Mouse (Mus musculus) gastrocnemius, postnatal 14 days (tissue): ENCODE measurements around the gene Lrmda. TPM values are rescaled to one million over a fixed set of nuclear protein-coding genes. Genes with fewer than 3 reads are reported as not detected.
A peak's percentile ranks its signal among the peaks of the same experiment; 100 is the strongest.

Source experiments
- DNase-seq: peaks from one replicate; pipeline ENCODE4 v3.0.0; 2021; ENCODE audit warnings: mixed read lengths
- intact Hi-C: fragments of 180-260 bp; cut with DNase I; formaldehyde crosslinking; loops from one replicate; pipeline ENCODE4 v1.15.1; 2025; ENCODE audit warnings: low total_unique reads
- total RNA-seq, 2 experiments: library from RNA; stranded (reverse); gene quantifications; 2 replicates each; pipeline ENCODE4 v1.2.3; 2021

Gene Lrmda
- total RNA-seq, 2 experiments from 2014 or later = 1.6 to 1.7 TPM

GRCm38 (mm10) chr14:22647879-22648611, 628.5 kb downstream of the Lrmda start:
- intact Hi-C loops = no loop called here
- no peak for DNase-seq

- intact Hi-C loops = no loop called here
- DNase-seq = no peak
Observed at GRCm38 (mm10) chr14:22649411-22649911, 629.9 kb downstream of the Lrmda start.

DNA sequence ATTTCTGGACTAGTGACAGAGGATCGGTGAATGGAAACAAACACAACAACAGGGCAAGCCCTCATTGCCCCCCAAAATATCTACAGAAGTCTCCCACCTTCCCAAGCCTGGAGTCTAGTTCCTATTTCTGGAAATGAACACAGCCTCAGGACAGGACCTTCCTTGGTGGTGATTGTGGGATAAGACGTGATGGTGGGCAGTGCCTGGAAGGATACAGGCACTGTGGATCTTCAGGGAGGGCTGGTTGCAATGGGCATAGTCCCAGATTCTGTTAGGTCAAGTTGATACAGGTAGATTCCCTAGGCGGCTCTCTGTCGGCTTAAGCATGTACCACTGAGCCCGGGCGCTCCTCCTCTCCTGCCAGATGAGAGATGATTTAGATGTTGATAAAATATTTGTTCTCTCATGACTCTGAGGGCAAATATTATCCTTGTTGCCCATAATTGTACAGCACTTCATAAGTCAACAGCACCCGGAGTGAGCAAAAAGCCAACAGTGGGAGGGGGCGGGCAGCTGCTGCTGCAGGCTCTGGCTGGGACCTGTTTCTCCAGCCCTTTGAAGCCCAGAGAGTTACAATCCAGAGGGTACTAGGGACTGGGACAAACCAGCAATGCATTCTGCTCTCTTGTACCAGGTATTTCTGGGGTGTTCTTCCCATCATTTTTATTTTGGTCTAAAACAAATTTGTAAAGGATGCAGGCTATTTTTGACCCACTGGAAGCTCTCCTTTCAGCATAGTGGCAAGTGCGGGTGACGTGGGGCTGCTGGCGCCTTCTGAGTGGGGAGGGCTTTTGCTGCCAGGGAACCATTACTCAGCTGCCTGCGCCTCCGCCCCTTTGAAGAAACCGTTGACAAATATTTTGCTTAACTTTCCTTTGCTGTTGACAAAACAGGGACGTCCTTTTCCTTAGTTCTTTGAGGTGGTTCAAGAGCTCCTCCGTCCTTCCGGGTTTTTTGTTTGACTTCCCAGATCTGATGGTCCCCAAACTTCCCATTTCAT, 630.8 kb downstream of the Lrmda start:
- intact Hi-C loops = no loop called here

GRCm38 (mm10) chr14:22651131-22651952, 631.8 kb downstream of the Lrmda start:
- peak; percentile 13 for DNase-seq
- intact Hi-C loops = no loop called here

More for the DNA sequence above, 630.8 kb downstream of the Lrmda start:
- DNase-seq = peak; percentile 27

DNA sequence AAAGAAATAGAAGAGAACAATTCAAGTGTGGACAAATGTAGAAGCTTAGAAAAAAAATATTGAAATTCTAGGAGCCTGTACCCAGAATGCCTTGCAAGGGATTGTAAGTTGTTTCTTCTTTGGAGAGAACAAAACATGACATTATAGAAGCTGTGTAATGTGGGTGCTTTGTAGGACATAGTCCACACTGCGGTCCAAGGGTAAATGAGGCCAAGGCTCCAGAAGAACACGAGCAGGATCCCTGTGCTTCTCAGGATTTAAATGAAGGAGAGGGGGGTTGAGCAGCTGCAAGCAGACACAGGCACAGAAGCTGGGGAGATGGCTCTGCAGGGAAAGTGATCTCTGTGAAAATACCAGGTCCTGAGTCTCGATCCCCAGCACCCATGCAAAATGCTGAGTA, 643.0 kb downstream of the Lrmda start:
- DNase-seq = no peak
- intact Hi-C loops = no loop called here

DNA sequence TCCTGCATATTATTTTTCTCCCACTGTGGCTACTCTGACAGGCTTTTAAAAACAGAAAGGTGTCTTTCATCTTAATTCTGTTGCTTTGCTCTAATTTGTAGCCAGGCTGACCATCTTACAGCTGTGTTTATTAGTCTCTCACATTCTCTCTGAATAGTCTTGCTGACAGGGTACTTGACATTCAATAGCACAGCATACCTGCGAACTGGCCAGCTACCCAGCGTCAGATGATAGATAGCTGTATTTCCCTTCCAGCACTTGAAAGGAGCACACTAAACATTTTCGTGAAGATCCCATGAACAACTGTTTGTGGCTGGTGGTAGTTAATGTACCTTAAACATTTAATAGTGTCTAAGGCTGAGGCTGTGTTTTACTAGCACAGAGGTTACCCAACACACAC, 646.9 kb downstream of the Lrmda start:
- DNase-seq = no peak
- intact Hi-C loops = no loop called here

DNA sequence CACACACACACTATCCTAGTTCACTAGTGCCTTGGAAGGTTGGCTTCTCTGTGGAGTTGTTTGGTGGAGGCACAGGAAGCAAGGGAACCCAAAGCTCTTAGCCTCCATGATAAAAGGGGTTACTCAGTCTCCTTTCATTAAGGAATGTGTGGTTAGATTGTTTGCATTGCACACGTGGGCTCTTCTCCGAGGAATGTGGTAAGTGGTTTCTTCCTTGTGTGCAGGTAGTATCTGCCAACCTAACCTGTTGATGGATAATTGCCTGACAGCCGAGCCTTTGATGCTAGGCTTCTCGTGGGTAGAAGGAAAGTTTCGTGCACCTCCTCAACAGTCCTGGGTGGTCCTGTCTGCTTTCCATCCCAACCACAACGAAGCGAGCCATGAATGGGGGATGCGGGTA, 648.8 kb downstream of the Lrmda start:
- intact Hi-C loops = no loop called here
- DNase-seq = no peak

DNA sequence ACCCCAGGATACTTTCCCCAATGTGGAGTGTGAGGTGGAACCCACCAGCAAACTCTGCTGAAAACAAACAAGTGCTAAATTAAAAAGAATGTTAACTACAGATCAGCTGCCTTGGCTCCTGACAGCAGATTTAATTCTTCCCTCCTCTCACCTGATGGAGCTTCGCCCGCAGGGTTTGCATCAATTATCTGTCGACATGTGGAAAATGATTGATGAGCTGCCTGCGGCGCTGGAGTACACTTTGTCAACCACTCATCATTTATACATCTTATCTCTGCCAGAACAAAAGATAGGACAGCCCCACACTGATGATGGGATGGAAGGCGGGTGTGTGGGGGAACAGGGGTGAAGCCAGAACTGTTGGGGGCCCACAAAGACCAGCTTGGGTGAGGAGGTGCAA, 649.2 kb downstream of the Lrmda start:
- intact Hi-C loops = no loop called here

DNA sequence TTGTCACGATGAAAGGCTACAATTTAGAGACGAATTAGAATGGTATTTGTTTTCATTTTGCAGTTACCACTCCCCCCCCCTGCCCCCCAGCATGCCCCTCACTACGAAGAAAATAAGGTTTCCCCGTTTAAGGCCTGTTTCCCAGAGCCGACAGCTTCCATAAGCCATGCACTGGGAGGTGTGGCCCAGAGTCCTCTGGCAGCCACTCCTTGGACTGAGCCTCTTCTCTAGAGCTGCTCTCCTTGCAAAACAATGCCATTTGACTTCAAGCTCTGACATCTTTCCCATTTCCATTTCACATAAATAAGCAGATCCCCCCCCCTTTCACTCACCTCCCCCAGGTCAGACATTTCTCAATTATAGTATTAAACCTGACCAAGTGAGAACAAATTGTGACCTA, 654.1 kb downstream of the Lrmda start:
- intact Hi-C loops = no loop called here
- no peak for DNase-seq

More for the DNA sequence above, 649.2 kb downstream of the Lrmda start:
- DNase-seq = no peak

- DNase-seq = no peak
- intact Hi-C loops = no loop called here
Observed at GRCm38 (mm10) chr14:22679008-22679704, 659.6 kb downstream of the Lrmda start.

DNA sequence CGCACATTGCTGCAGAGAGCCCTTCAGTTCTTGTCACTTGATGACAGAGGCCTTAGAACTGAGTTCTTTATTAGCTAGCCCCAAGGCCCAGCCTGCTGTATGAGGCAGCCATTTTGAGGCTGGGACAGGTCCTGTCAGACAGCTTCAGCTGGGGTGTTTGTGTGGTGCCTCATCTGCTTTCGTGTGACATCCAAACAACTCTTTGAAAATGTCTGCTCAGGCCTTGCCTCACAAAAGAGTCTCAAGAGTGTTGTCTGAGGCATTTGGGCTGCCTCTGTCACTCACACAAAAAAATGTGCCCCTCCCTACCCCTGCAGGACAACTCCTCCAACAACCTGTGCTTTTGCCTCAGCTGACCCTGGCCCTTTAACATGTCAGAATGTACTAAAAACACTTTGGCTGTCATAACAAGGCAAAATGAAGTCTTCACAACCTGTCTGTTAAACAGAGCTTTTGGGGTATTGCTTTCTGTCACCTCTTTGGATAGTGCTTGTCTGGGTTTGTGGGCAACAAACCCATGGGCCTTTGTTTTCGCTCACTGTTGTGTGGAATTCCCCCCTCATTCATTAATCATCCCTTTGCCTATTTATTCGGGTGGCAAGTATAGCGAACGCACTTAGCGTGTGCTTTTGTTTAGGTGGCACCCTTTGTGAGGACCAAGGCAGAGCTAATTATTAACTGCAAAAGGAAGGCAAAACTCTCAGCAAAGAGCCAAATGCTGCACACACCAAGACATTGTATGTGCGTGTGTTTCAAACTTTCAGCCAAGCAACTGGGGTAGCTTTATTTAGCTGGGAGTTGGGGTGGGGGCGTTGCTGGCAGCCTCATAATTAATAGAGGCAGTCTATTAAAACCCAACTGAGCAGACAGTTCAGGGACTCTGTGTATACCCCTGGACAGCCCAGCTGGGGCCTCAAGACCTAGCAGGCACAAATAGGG, 660.5 kb downstream of the Lrmda start:
- DNase-seq = no peak
- intact Hi-C loops = no loop called here

DNA sequence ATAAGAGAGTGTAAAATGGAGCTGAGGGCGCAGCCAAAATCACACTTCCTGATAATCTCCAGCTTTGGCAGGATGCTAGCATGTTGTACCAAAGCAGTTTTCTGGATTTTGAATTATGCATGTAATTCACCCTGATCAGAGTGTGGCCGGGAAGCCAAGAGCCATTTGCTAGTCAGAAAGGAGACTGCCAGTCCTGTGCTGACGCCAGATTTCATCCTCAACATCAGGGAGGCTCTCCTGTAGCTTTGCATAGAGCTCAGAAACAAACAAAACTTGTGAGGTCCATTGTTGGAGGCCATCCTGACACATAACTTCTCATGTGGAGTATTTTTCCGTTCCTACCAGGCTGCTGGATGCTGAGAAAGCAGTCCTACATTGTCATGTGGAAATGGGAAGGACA, 667.4 kb downstream of the Lrmda start:
- intact Hi-C loops = no loop called here
- peak; percentile 20 for DNase-seq

GRCm38 (mm10) chr14:22688399-22688798, 668.9 kb downstream of the Lrmda start:
- intact Hi-C loops = no loop called here
- DNase-seq = no peak

DNA sequence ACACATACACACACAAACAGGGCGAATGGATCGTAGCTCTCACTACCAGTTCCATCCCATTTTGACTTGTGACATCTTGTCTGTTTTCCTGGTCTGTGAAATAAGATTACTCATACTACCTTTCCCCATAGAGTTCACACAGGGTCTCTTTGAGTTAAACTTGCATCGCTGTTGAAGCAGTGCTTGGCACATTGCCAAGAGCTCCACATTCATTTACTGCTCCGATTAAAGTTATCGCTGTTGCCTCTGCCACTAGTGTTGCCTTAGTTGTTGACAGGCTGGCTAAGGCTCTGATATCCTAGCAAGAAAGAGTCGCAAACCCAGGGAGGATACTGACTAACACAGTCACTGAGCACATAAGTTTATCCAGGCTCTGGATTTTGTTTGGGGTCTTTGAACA, 675.9 kb downstream of the Lrmda start:
- intact Hi-C loops = no loop called here

DNA sequence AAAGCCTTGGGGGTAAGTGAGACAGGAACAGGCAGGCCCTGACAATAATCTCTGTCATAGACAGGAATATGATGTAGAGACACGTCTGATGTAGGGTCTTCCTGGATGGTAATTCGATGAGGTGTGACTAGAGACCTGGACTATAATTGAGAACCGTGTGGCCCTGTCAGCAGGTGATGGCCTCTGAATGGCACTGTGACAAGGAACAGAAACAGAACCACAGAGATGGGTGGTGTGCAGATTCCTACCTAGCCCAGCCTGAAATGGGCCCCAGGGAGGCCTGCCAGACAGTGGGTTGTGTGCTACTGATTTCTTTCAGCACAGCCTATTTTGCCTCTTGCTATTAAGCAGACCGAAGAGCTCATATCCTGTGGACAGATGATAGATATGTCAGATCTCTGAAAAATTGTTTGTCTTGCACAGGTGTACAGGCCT, 676.4 kb downstream of the Lrmda start:
- DNase-seq = no peak
- intact Hi-C loops = no loop called here

More for the DNA sequence above, 675.9 kb downstream of the Lrmda start:
- DNase-seq = no peak

DNA sequence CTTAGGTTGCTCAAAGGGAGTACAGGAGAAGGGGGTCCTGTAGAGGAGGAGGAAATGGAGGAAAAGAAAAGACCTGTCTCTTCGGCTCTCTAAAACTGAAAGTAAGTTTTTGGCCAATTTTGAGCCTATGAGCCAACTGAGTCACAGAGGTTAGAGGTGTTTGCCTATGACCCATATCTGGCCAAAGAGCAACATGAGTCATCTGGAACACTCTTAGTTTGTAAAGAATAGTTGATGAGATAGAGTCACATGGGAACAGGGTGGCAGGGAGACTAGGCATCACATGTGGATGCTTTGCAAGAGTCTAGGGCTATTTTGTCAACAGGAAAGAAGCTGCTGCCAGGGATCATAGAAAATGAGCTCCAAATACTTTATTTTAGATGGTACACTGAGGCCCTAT, 680.7 kb downstream of the Lrmda start:
- intact Hi-C loops = no loop called here
- DNase-seq = no peak

- intact Hi-C loops = no loop called here
- no peak for DNase-seq
Observed at GRCm38 (mm10) chr14:22700690-22701089, 681.2 kb downstream of the Lrmda start.
